Mouse (Mus musculus): Measurements from ENCODE around the gene Ccr2.
"Not testable (repeated sequence)": the region's sequence is repeated elsewhere in the genome, so short reads cannot be mapped to it uniquely, and the experiment has no call there.

The Ccr2 gene

GRCm38 (mm10) chr9:124101723-124102122, at the start of gene Ccr2:
Gene Ccr2, plus strand, starts transcription at chr9:124101950.
- no peak for DNase-seq (ENCODE audit: low spot score)

GRCm38 (mm10) chr9:124053532-124053931, 48.2 kb upstream of the Ccr2 start:
- DNase-seq (ENCODE audit: low spot score) = no peak

GRCm38 (mm10) chr9:124056158-124056709, 45.5 kb upstream of the Ccr2 start:
- no peak for DNase-seq (ENCODE audit: low spot score)

- no peak for DNase-seq (ENCODE audit: low spot score)
These were observed 41.9 kb upstream of the Ccr2 start for GRCm38 (mm10) chr9:124059660-124060352.

GRCm38 (mm10) chr9:124061474-124062432, 40.0 kb upstream of the Ccr2 start:
- DNase-seq (ENCODE audit: low spot score) = not testable (repeated sequence)

GRCm38 (mm10) chr9:124066572-124067103, 35.1 kb upstream of the Ccr2 start:
- no peak for DNase-seq (ENCODE audit: low spot score)

- DNase-seq (ENCODE audit: low spot score) = no peak
These were observed 33.4 kb upstream of the Ccr2 start for GRCm38 (mm10) chr9:124068098-124069058.

GRCm38 (mm10) chr9:124071506-124071905, 30.2 kb upstream of the Ccr2 start:
- no peak for DNase-seq (ENCODE audit: low spot score)

GRCm38 (mm10) chr9:124079803-124080202, 21.9 kb upstream of the Ccr2 start:
- no peak for DNase-seq (ENCODE audit: low spot score)

- not testable (repeated sequence) for DNase-seq (ENCODE audit: low spot score)
These were observed 21.3 kb upstream of the Ccr2 start for GRCm38 (mm10) chr9:124080471-124080870.

GRCm38 (mm10) chr9:124090441-124090840, 11.3 kb upstream of the Ccr2 start:
- no peak for DNase-seq (ENCODE audit: low spot score)

- DNase-seq (ENCODE audit: low spot score) = no peak
These were observed 2.6 kb upstream of the Ccr2 start for GRCm38 (mm10) chr9:124099127-124099526.

- no peak for DNase-seq (ENCODE audit: low spot score)
These were observed 1.4 kb upstream of the Ccr2 start for GRCm38 (mm10) chr9:124100357-124100756.

GRCm38 (mm10) chr9:124103199-124103598, 1.4 kb downstream of the Ccr2 start:
- no peak for DNase-seq (ENCODE audit: low spot score)

- no peak for DNase-seq (ENCODE audit: low spot score)
These were observed 3.4 kb downstream of the Ccr2 start for GRCm38 (mm10) chr9:124105196-124105595.

GRCm38 (mm10) chr9:124107232-124107631, 5.5 kb downstream of the Ccr2 start:
- no peak for DNase-seq (ENCODE audit: low spot score)

GRCm38 (mm10) chr9:124108356-124109127, 6.8 kb downstream of the Ccr2 start:
- no peak for DNase-seq (ENCODE audit: low spot score)

GRCm38 (mm10) chr9:124111997-124112396, 10.2 kb downstream of the Ccr2 start:
- DNase-seq (ENCODE audit: low spot score) = no peak

GRCm38 (mm10) chr9:124112591-124113239, 11.0 kb downstream of the Ccr2 start:
- DNase-seq (ENCODE audit: low spot score) = no peak

- DNase-seq (ENCODE audit: low spot score) = no peak
These were observed 12.0 kb downstream of the Ccr2 start for GRCm38 (mm10) chr9:124113777-124114176.
